Mouse (Mus musculus) monocyte, adult 2 months (primary cell): ENCODE results near the gene Hist1h2bh.
"Not testable (repeated sequence)": the region's sequence is repeated elsewhere in the genome, so short reads cannot be mapped to it uniquely, and the experiment has no call there.

Source experiments
- DNase-seq, 2 experiments: peaks; one replicate each; pipeline ENCODE4 v3.0.0; 2022; ENCODE audit warnings: low spot score in 2 of 2, low read depth in 1 of 2

Gene Hist1h2bh

DNA sequence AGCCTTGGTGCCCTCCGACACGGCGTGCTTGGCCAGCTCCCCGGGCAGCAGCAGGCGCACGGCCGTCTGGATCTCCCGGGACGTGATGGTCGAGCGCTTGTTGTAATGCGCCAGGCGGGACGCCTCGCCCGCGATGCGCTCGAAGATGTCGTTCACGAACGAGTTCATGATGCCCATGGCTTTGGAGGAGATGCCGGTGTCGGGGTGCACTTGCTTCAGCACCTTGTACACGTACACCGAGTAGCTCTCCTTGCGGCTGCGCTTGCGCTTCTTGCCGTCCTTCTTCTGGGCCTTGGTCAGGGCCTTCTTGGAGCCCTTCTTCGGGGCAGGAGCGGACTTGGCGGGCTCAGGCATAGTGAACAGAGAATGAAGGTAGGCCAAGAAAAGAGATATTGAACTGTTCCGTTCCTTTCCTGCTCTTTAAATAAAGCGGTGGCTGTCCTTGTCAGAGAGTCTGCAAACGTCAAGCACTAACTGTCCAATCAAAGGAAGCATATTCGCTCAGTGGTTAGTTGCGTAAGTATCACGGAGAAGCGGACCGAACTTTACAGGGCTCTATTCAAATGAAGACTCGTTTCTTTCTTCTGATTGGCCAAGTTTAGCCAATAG, at the start of gene Hist1h2bh:
Hist1h2bh (minus strand) TSS at position 394 of the 609 bp plus-strand sequence.
- peak; percentile 60 to 66 for DNase-seq

DNA sequence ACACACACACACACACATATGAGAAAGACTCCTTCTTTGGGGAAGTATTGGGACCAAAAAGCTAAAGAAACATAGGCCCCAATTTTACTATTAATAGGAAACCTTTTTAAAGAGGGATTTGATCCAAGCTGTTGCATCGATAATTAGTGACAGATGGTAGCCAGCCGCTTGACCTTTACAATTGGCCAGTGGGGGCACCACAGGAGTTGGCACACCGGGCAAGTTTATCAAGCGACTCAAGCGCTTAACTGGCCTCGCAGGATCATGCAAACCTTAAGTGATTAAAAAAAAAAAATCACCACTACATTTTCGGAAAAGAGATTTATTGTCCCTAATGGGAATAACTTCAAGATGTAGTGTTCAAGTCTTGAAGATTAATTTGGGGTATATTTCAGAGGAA, 49.4 kb upstream of the Hist1h2bh start:
- no peak for DNase-seq

- DNase-seq, result not testable (repeated sequence)
Observed at GRCm38 (mm10) chr13:23591886-23592285, 48.7 kb upstream of the Hist1h2bh start.

- no peak for DNase-seq
Observed at GRCm38 (mm10) chr13:23591206-23591605, 48.0 kb upstream of the Hist1h2bh start.

- DNase-seq, result no peak
Observed at GRCm38 (mm10) chr13:23586940-23587225, 43.7 kb upstream of the Hist1h2bh start.

DNA sequence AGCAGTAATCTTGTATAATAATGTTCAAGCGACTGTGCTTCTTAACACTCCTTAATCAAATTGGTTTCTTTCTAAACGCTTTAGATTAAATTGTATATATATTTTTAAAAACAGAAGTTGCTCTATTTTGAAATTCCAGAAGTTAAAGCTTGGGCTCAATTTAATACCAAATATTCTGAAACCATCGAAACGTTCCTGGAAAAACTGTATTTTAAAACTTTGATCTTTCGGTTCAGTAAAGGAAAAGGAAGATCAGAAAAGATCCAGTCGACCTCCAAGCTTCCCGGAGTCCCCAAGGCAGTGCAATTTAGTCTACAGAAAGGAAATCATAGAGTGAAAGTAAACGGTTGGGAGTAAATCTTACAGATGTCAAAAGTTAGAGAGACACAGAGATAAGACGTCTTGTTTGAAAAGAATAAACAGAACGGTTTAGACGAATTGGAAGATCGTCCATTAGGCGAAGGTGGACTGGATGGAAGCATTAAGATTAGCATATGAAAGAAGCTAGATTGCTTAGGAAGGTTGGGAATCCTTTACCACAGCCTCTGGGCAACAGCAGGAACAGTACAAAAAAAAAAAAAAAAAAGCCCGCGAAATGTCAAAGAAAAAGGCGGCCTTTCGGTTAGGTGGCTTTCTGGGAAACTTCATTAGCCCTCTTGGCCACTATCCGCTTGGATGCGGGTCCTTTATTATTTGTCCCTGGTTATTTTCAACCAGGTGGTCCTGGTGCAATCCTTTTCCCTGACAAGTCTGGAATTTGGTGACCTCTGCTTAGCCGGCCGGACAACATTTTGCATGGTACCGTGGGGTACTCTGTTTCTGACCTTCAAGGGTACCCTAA, 43.1 kb upstream of the Hist1h2bh start:
- DNase-seq, result no peak

- DNase-seq, result peak; percentile 64 to 66
Observed at GRCm38 (mm10) chr13:23585442-23586098, 42.4 kb upstream of the Hist1h2bh start.

- DNase-seq, result peak in 1 of 2 experiments; percentile 69
Observed at GRCm38 (mm10) chr13:23585029-23585441, 41.8 kb upstream of the Hist1h2bh start.

DNA sequence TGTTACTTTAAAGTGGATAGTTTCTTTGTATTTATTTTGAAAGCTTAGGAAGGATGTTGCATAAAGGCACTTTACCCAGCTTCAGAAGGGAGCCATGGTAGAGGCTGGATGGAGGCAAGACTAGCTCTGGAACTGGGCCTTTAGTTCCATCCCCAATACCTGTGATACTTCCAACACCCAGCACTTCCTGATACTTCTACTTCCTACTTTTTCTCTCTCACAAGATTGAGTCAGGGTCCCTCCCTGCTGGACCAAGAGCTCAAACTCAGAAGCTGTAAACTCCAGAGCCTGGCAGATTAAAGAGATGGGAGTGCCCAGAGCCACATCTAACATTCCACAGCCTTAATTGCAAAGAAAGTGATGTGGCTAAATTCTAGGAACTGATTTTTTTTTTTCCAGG, 41.1 kb upstream of the Hist1h2bh start:
- no peak for DNase-seq

GRCm38 (mm10) chr13:23583387-23584068, 40.3 kb upstream of the Hist1h2bh start:
- no peak for DNase-seq

DNA sequence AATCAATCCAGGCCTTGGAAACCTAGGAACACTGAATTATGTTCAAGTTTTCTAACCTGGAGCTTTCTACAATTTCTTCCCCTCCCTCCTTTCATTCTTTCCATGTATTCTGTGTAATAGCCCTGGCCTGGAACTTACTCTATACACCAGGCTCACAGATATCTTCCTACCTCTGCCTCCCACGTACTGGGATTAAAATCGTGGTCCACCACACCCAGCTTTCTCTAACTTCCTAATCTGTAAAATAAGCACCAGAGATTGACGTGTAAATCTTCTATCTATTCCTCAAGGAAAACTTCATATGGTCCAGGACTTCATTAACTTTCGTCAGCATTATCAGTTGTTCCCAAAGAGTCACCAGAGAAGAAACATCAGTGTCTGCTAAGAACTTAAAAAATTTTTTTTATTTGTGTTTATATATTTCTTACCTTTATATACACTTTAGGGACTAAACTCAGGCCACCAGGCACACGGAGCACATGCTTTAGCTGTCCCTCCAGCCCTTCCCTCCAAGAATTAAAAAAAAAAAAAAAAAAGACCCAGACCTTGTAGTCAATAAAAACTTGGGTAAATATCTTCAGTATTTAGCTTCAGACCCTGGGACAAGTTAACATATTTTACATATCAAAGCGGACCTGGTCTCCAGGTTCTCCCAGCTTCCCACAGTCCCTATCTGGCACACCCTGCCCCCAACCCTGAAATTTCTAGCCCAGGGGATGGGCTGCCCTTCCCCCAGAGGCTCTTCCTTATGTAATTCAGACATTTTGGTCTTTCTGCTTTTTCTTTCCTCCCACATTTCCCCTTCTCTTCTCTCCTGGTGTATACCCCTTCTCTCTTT, 39.2 kb upstream of the Hist1h2bh start:
- DNase-seq, result no peak

DNA sequence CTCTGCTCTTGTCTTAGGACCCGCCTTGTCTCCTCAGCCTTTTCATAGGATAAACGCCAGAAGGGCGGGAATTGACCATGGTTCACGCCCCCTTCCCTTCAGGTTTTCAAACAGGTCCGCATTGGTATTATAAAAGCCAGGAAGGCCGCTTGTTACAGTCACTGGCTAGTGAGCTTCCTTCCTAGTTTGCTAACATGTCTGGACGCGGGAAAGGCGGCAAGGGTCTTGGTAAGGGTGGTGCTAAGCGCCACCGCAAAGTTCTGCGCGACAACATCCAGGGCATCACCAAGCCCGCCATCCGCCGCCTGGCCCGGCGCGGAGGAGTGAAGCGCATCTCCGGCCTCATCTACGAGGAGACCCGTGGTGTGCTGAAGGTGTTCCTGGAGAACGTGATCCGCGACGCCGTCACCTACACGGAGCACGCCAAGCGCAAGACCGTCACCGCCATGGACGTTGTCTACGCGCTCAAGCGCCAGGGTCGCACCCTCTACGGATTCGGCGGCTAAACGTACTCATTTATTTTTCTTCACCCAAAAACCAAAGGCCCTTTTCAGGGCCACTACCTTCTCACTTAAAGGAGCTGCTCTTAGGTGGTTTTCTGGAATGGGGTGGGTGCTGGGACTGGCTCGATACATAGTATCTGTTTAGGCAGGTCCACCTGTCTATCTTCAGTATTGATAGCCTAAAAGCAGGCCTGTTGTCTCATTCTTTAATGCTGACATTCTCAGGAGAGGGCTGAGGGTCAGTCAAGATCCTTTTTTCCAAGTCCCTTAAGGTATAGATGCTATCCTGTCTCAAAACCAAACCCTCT, 38.4 kb upstream of the Hist1h2bh start, which contains the start of gene Hist1h4d:
Hist1h4d (plus strand) TSS at position 191 of the 811 bp plus-strand sequence.
- DNase-seq, result peak; percentile 87 to 93

- DNase-seq, result no peak
Observed at GRCm38 (mm10) chr13:23577835-23578234, 34.6 kb upstream of the Hist1h2bh start.

- DNase-seq, result no peak
Observed at GRCm38 (mm10) chr13:23576906-23577639, 33.9 kb upstream of the Hist1h2bh start.

- DNase-seq, result no peak
Observed at GRCm38 (mm10) chr13:23576351-23576881, 33.2 kb upstream of the Hist1h2bh start.

DNA sequence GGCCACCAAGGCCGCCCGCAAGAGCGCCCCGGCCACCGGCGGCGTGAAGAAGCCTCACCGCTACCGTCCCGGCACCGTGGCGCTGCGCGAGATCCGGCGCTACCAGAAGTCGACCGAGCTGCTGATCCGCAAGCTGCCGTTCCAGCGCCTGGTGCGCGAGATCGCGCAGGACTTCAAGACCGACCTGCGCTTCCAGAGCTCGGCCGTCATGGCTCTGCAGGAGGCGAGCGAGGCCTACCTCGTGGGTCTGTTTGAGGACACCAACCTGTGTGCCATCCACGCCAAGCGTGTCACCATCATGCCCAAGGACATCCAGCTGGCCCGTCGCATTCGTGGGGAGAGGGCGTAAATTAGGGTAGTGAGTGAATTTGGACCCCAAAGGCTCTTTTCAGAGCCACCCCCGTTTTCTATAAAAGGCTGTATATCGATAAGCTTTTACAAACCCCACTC, 32.7 kb upstream of the Hist1h2bh start:
- DNase-seq, result not testable (repeated sequence)

GRCm38 (mm10) chr13:23575271-23575851, 32.2 kb upstream of the Hist1h2bh start, which contains the start of gene Hist1h3d:
Gene Hist1h3d, plus strand, starts transcription at chr13:23575763.
- peak in 1 of 2 experiments; percentile 61 for DNase-seq

GRCm38 (mm10) chr13:23574546-23575170, 31.5 kb upstream of the Hist1h2bh start:
- not testable (repeated sequence) for DNase-seq
